Mouse (Mus musculus): Measurements from ENCODE around the gene Pcbp2.
A peak's percentile ranks its signal among the peaks of the same experiment; 100 is the strongest.

The Pcbp2 gene

GRCm38 (mm10) chr15:102524892-102525485 lies 54.6 kb downstream of the Pcbp2 start, which contains the start of gene Npff:
Gene Npff (minus strand): TSS chr15:102524942.
- peak; percentile 64 for DNase-seq (ENCODE audit: extremely low read depth, low read depth)

GRCm38 (mm10) chr15:102526111-102527002 lies 56.0 kb downstream of the Pcbp2 start:
- DNase-seq (ENCODE audit: extremely low read depth, low read depth): no peak

GRCm38 (mm10) chr15:102527936-102528335 lies 57.6 kb downstream of the Pcbp2 start:
- DNase-seq (ENCODE audit: extremely low read depth, low read depth): no peak

- no peak for DNase-seq (ENCODE audit: extremely low read depth, low read depth)
These were observed 58.1 kb downstream of the Pcbp2 start for GRCm38 (mm10) chr15:102528396-102528795.

- DNase-seq (ENCODE audit: extremely low read depth, low read depth): no peak
These were observed 60.2 kb downstream of the Pcbp2 start for GRCm38 (mm10) chr15:102530566-102530965.

GRCm38 (mm10) chr15:102531586-102531985 lies 61.2 kb downstream of the Pcbp2 start:
- DNase-seq (ENCODE audit: extremely low read depth, low read depth): no peak

- DNase-seq (ENCODE audit: extremely low read depth, low read depth): no peak
These were observed 62.0 kb downstream of the Pcbp2 start for GRCm38 (mm10) chr15:102532106-102532900.

GRCm38 (mm10) chr15:102533926-102534325 lies 63.6 kb downstream of the Pcbp2 start:
- no peak for DNase-seq (ENCODE audit: extremely low read depth, low read depth)

- DNase-seq (ENCODE audit: extremely low read depth, low read depth): no peak
These were observed 74.5 kb downstream of the Pcbp2 start for GRCm38 (mm10) chr15:102544801-102545200.

GRCm38 (mm10) chr15:102546246-102546645 lies 75.9 kb downstream of the Pcbp2 start:
- DNase-seq (ENCODE audit: extremely low read depth, low read depth): no peak

GRCm38 (mm10) chr15:102546677-102547427 lies 76.5 kb downstream of the Pcbp2 start:
- DNase-seq (ENCODE audit: extremely low read depth, low read depth): no peak

- no peak for DNase-seq (ENCODE audit: extremely low read depth, low read depth)
These were observed 77.1 kb downstream of the Pcbp2 start for GRCm38 (mm10) chr15:102547478-102547877.

All from MEL-GATA-1-ER (cell line).